Mouse (Mus musculus) heart, embryonic 13.5 days (tissue): ENCODE data around the gene Ano6. TPM values are rescaled to one million over a fixed set of nuclear protein-coding genes. Genes with fewer than 3 reads are reported as not detected.

Experiments
- ATAC-seq: fragments of 200-750 bp; cut with Nextera tagmentation; 2 replicates; pipeline ENCODE4 v1.8.0; 2017; ENCODE audit warnings: moderate TSS enrichment; ENCODE audit not compliant: insufficient number of reproducible peaks, low FRiP score, low TSS enrichment; ENCODE audit errors: extremely low read depth
- H3K27ac ChIP-seq: fragments of 300-500 bp; sonication (generic); replicated peaks from 2 replicates; pipeline ENCODE4 v1.5.1; 2015; ENCODE audit warnings: moderate library complexity, mild to moderate bottlenecking, inconsistent platforms
- H3K27me3 ChIP-seq: fragments of 300-500 bp; sonication (generic); replicated peaks from 2 replicates; pipeline ENCODE4 v1.6.1; 2015; ENCODE audit warnings: mild to moderate bottlenecking, inconsistent platforms
- H3K36me3 ChIP-seq: fragments of 300-500 bp; sonication (generic); 2 replicates; pipeline ENCODE4 v1.6.1; 2015; ENCODE audit warnings: mild to moderate bottlenecking, inconsistent platforms
- H3K4me1 ChIP-seq: fragments of 300-500 bp; sonication (generic); 2 replicates; pipeline ENCODE4 v1.6.1; 2015; ENCODE audit warnings: inconsistent platforms
- H3K4me2 ChIP-seq: fragments of 300-500 bp; sonication (generic); 2 replicates; pipeline ENCODE4 v1.6.1; 2015; ENCODE audit warnings: inconsistent platforms, mild to moderate bottlenecking, moderate library complexity
- H3K4me3 ChIP-seq: fragments of 300-500 bp; sonication (generic); 2 replicates; pipeline ENCODE4 v1.5.1; 2015; ENCODE audit warnings: moderate library complexity, mild to moderate bottlenecking, inconsistent platforms
- H3K9ac ChIP-seq: fragments of 300-500 bp; sonication (generic); 2 replicates; pipeline ENCODE4 v1.6.1; 2015; ENCODE audit warnings: inconsistent platforms, mild to moderate bottlenecking, moderate library complexity
- H3K9me3 ChIP-seq: fragments of 300-500 bp; sonication (generic); 2 replicates; pipeline ENCODE4 v1.6.1; 2016; ENCODE audit warnings: inconsistent platforms
- whole genome bisulfite sequencing: fragments of 180-500 bp; shearing (Covaris S2); methylation state at CpG from one replicate; pipeline ENCODE4 v1.1.7; 2015; ENCODE audit warnings: mixed read lengths; 5-methylcytosine and 5-hydroxymethylcytosine counted together
- polyA plus RNA-seq: library from polyadenylated mRNA; unstranded; fragments of >200 nt; fragmentation: Nextera tagmentation; extraction: Ambion mirVana; gene quantifications from 2 replicates; pipeline ENCODE4 v1.2.1, GENCODE M21; 2015

Ano6 gene
- polyA plus RNA-seq, 1 experiment from 2014 or later = 31.0 TPM

- Histone ChIP-seq H3K27ac (no peak overlapping the region), H3K27me3 (no peaks in the 10 kb centered on the region), H3K4me3 (no peak overlapping the region), H3K4me2 (no peak overlapping the region), H3K9me3 (peaks cover 5% of the 10 kb centered on the region; the same call in 1 of the 2 replicates), H3K36me3 (peaks cover 19% of the 10 kb centered on the region), H3K9ac (no peak overlapping the region), H3K4me1 (peaks cover 11% of the 10 kb centered on the region; the same call in 1 of the 2 replicates)
- ATAC-seq = no peak
- WGBS = 77% methylated on average over 17 of the region's 17 CpGs
Measured at GRCm38 (mm10) chr15:95863865-95864660, 73.4 kb downstream of the Ano6 start.

GRCm38 (mm10) chr15:95865311-95866100, 74.9 kb downstream of the Ano6 start:
- H3K9me3 ChIP-seq = peaks cover 5% of the 10 kb centered on the region; the same call in 1 of the 2 replicates
- H3K27me3 ChIP-seq = no peaks in the 10 kb centered on the region
- no peak overlapping the region for H3K4me3 ChIP-seq
- 89% methylated on average over 17 of the region's 17 CpGs for WGBS
- no peak overlapping the region for H3K9ac ChIP-seq
- no peak for ATAC-seq
- H3K36me3 ChIP-seq = peaks cover 19% of the 10 kb centered on the region
- H3K4me2 ChIP-seq = no peak overlapping the region
- no peak overlapping the region for H3K27ac ChIP-seq
- H3K4me1 ChIP-seq = peaks cover 10% of the 10 kb centered on the region; the same call in 1 of the 2 replicates

DNA sequence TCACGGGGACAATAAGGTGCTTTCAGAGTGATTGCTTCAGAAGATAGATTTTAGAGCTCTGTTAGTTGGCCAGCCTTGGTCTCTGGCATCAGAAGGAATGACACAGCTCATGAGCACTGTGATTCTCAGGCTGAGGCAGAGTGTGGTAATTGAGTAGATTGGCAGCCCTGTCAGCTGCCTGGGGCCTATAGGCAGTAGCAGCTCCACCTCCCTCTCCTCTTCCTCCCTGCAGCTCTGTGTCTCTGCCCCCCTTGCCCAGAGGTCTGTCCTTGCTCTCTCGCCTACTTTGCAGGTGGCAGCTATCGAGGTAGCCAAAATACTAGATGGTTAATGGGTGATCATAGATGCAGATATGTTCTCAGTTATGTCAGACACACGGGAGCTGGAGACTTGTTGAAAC, 77.5 kb downstream of the Ano6 start:
- Histone ChIP-seq H3K9me3 (peaks cover 5% of the 10 kb centered on the region; the same call in 1 of the 2 replicates), H3K27ac (no peak overlapping the region), H3K9ac (no peak overlapping the region), H3K4me1 (peaks cover 25% of the 10 kb centered on the region), H3K27me3 (no peaks in the 10 kb centered on the region), H3K36me3 (peaks cover 19% of the 10 kb centered on the region), H3K4me2 (no peak overlapping the region), H3K4me3 (no peak overlapping the region)
- ATAC-seq = no peak
- 78% methylated on average over 4 of the region's 4 CpGs for WGBS

GRCm38 (mm10) chr15:95869611-95870010, 79.0 kb downstream of the Ano6 start:
- no peak overlapping the region for H3K9ac ChIP-seq
- no peak overlapping the region for H3K4me3 ChIP-seq
- peaks cover 31% of the 10 kb centered on the region for H3K4me1 ChIP-seq
- no peak overlapping the region for H3K4me2 ChIP-seq
- 88% methylated on average over 5 of the region's 5 CpGs for WGBS
- peaks cover 5% of the 10 kb centered on the region; the same call in 1 of the 2 replicates for H3K9me3 ChIP-seq
- peaks cover 14% of the 10 kb centered on the region for H3K36me3 ChIP-seq
- ATAC-seq = no peak
- H3K27ac ChIP-seq = no peak overlapping the region
- no peaks in the 10 kb centered on the region for H3K27me3 ChIP-seq

DNA sequence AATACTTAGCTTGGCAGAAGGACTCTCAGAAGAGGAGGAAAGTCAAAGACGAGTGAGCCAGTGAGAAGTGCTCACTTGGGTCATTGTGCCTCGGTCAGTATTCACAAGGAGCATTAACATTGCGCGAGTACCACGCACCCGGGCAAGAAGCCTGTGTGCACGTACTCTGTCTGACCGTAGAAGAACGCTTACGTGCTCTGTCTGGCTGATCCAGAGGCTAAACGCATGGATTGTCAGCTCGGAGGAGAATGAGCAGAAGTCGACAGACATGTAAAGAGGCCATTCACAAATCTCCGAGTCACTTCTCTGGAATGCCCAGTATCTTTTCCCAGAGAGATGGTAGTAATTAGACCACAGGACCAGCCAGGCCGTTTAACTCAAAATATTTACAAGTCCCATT, 81.0 kb downstream of the Ano6 start:
- H3K4me3 ChIP-seq = peak overlapping the region; percentile 22
- 33% methylated on average over 15 of the region's 15 CpGs for WGBS
- H3K27me3 ChIP-seq = no peaks in the 10 kb centered on the region
- no peak for ATAC-seq
- peak overlapping the region; percentile 81 for H3K27ac ChIP-seq
- H3K9me3 ChIP-seq = no peaks in the 10 kb centered on the region
- no peaks in the 10 kb centered on the region for H3K36me3 ChIP-seq
- H3K4me2 ChIP-seq = peak overlapping the region; percentile 63
- H3K9ac ChIP-seq = peak overlapping the region; percentile 28; the same call in 1 of the 2 replicates
- H3K4me1 ChIP-seq = peaks cover 40% of the 10 kb centered on the region

GRCm38 (mm10) chr15:95872447-95872846, 81.8 kb downstream of the Ano6 start:
- Histone ChIP-seq H3K36me3 (no peaks in the 10 kb centered on the region), H3K4me2 (no peak overlapping the region), H3K27ac (no peak overlapping the region), H3K4me1 (peaks cover 40% of the 10 kb centered on the region), H3K4me3 (no peak overlapping the region), H3K9ac (no peak overlapping the region), H3K27me3 (no peaks in the 10 kb centered on the region), H3K9me3 (no peaks in the 10 kb centered on the region)
- no peak for ATAC-seq
- WGBS = 63% methylated on average over 8 of the region's 8 CpGs

- no peaks in the 10 kb centered on the region for H3K9me3 ChIP-seq
- peaks cover 40% of the 10 kb centered on the region for H3K4me1 ChIP-seq
- no peak overlapping the region for H3K27ac ChIP-seq
- no peak overlapping the region for H3K9ac ChIP-seq
- H3K27me3 ChIP-seq = no peaks in the 10 kb centered on the region
- no peak for ATAC-seq
- H3K4me2 ChIP-seq = no peak overlapping the region
- 67% methylated on average over 1 of the region's 1 CpGs for WGBS
- H3K4me3 ChIP-seq = no peak overlapping the region
- H3K36me3 ChIP-seq = no peaks in the 10 kb centered on the region
Measured at GRCm38 (mm10) chr15:95873276-95873675, 82.6 kb downstream of the Ano6 start.

- H3K27me3 ChIP-seq = no peaks in the 10 kb centered on the region
- WGBS = 83% methylated on average over 5 of the region's 5 CpGs
Measured at GRCm38 (mm10) chr15:95874216-95874615, 83.6 kb downstream of the Ano6 start.

DNA sequence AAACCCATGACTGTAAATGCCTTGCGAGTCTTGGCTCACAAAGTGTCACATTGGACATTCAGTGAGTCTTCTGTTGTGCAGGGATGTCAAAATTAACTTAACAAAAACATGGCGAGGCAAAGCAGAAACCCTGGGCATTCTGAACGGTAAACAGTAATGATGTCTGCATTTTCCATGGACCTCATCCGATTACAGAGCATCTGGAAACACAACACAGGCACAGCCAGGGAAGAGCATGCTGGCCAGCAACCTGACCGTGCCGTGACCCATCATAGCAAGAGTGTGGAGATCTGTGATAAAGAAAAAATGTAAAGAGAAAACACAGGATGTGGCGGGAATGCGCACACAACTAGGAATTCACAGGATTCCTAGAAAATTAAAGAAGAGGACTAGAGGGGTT, 84.1 kb downstream of the Ano6 start:
- Histone ChIP-seq H3K9me3 (no peaks in the 10 kb centered on the region), H3K9ac (no peak overlapping the region), H3K27ac (peak overlapping the region; percentile 61; the same call in 1 of the 2 replicates), H3K27me3 (no peaks in the 10 kb centered on the region), H3K4me3 (no peak overlapping the region), H3K4me2 (no peak overlapping the region), H3K4me1 (peaks cover 41% of the 10 kb centered on the region), H3K36me3 (no peaks in the 10 kb centered on the region)
- no peak for ATAC-seq
- 44% methylated on average over 8 of the region's 8 CpGs for WGBS

More at GRCm38 (mm10) chr15:95874216-95874615, 83.6 kb downstream of the Ano6 start:
- no peak overlapping the region for H3K4me2 ChIP-seq
- ATAC-seq = no peak
- H3K9me3 ChIP-seq = no peaks in the 10 kb centered on the region
- H3K36me3 ChIP-seq = no peaks in the 10 kb centered on the region
- H3K4me1 ChIP-seq = peaks cover 40% of the 10 kb centered on the region
- peak overlapping the region; percentile 61; the same call in 1 of the 2 replicates for H3K27ac ChIP-seq
- no peak overlapping the region for H3K9ac ChIP-seq
- H3K4me3 ChIP-seq = no peak overlapping the region

- Histone ChIP-seq H3K4me2 (no peak overlapping the region), H3K27me3 (no peaks in the 10 kb centered on the region)
- WGBS = 82% methylated on average over 10 of the region's 10 CpGs
Measured at GRCm38 (mm10) chr15:95875898-95876297, 85.3 kb downstream of the Ano6 start.

DNA sequence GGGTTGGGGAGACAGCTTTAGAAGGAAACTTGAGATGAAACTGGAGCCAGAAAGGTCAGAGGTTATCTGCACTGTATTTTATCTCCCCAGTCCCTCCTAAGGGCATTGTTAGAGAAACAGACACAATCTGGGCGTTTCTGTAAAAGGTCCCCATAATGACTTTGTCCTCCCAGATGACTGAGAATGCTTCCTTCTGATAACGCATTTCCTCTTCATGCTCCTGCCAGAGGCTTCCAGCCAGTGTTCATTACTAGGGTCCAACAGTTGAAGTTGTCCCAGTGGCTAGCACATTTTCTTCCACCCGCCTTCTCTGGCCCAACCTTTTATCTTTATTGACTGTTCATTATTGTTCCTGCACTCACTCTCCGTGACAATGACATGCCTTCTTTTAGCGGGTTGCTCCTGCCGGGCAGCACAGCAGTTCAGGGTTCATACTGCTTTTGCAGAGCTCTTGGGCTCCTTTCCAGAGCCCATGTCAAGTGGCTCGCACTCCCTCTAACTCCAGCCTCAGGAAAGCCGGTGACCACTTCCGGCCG, 90.0 kb downstream of the Ano6 start:
- no peaks in the 10 kb centered on the region for H3K36me3 ChIP-seq
- H3K4me3 ChIP-seq = no peak overlapping the region
- H3K27me3 ChIP-seq = no peaks in the 10 kb centered on the region
- H3K4me1 ChIP-seq = peaks cover 52% of the 10 kb centered on the region
- H3K9me3 ChIP-seq = no peaks in the 10 kb centered on the region
- peak overlapping the region; percentile 79 for H3K27ac ChIP-seq
- H3K4me2 ChIP-seq = peak overlapping the region; percentile 48
- no peak overlapping the region for H3K9ac ChIP-seq
- ATAC-seq = no peak; the same call in 1 of the 2 replicates
- WGBS = 8% methylated on average over 10 of the region's 10 CpGs

More at GRCm38 (mm10) chr15:95875898-95876297, 85.3 kb downstream of the Ano6 start:
- H3K27ac ChIP-seq = 0 out of 2 replicates have a peak overlapping the region, but pooled peaks have one; percentile 20
- H3K9me3 ChIP-seq = no peaks in the 10 kb centered on the region
- peaks cover 51% of the 10 kb centered on the region for H3K4me1 ChIP-seq
- no peak overlapping the region for H3K4me3 ChIP-seq
- no peaks in the 10 kb centered on the region for H3K36me3 ChIP-seq
- H3K9ac ChIP-seq = no peak overlapping the region
- no peak for ATAC-seq
